Mouse (Mus musculus): ENCODE data around the gene Upf3b. TPM values are rescaled to one million over a fixed set of nuclear protein-coding genes. Genes with fewer than 3 reads are reported as not detected.
A peak's percentile ranks its signal among the peaks of the same experiment; 100 is the strongest.
"Not testable (repeated sequence)": the region's sequence is repeated elsewhere in the genome, so short reads cannot be mapped to it uniquely, and the experiment has no call there.

Gene Upf3b
- 16.2 and 21.1 TPM in 2 replicates for total RNA-seq (2021)
- long read RNA-seq, experiment 1, transcript Upf3b-201 (10 exons, 2,344 nt) = major isoform, 9 of 13 reads
- long read RNA-seq, experiment 1, partial matches to known transcripts = 0 of 13 reads
- long read RNA-seq, experiment 1, other reads (novel, unspliced or antisense) = 4 of 13 reads
- long read RNA-seq, experiment 2, transcript Upf3b-201 (10 exons, 2,344 nt) = major isoform, 5 of 9 reads
- long read RNA-seq, experiment 2, partial matches to known transcripts = 1 of 9 reads
- long read RNA-seq, experiment 2, other reads (novel, unspliced or antisense) = 3 of 9 reads

GRCm38 (mm10) chrX:37110193-37110880 lies at the start of gene Upf3b:
Gene Upf3b, minus strand, starts transcription at chrX:37110322.
- peak; percentile 95 for DNase-seq

DNA sequence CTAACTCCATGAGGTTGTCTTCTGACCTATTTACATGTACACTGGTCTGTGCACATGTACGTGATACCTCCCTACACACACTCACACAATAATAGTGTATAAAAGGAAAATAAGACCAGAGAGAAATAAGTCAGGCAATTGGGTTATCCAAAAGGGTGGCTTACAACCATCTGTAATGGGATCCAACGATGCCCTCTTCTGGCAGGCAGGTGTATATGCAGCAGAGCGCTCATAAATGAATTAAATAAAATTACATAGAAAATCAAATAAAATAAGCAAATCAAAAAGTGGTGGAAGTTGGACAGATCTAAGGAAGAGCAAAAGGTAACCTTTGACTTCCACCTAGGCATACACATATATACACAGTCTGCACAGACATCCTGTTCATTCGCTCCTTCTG lies 47.7 kb upstream of the Upf3b start:
- DNase-seq = peak; percentile 24

GRCm38 (mm10) chrX:37144954-37145353 lies 34.8 kb upstream of the Upf3b start:
- DNase-seq = peak; percentile 35

DNA sequence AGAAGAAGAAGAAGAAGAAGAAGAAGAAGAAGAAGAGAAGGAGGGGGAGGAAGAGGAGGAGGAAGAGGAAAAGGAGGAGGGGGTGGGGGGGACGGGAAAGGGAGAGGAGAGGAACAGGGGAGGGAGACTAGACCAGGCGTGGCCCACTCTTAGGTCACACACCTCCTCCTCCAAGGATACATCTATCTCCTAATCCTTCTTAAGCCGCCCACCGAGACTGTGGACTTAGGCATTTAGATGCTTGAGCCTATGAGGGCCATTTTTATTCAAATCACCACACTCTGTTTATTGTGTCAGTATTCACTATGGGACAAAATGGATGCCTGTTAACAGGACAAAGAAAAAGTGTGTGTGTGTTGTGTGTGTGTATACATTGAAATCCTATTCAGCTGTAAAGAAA lies 34.4 kb upstream of the Upf3b start:
- DNase-seq = not testable (repeated sequence)

- DNase-seq = no peak
These were observed 31.6 kb upstream of the Upf3b start for GRCm38 (mm10) chrX:37141732-37142131.

GRCm38 (mm10) chrX:37126671-37127358 lies 16.7 kb upstream of the Upf3b start, which contains the start of gene Nkap:
Gene Nkap, plus strand, starts transcription at chrX:37126795.
- peak; percentile 80 for DNase-seq

DNA sequence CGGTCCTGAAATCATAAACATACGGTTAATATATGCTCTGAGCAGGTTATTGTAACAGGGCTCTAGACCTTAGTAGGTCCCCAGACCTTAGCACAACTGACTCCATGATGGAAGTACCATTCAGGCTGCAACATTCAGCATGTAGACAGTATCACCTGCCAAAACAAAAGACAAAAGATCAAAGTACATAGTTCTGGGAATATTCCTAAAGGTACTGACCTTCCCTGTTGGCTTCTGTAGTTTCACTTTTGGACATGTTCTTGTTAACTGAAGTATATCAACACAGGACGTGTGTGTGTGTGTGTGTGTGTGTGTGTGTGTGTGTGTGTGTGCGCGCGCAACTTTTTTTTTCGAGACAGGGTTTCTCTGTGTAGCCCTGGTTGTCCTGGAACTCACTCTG lies 15.4 kb upstream of the Upf3b start:
- no peak for DNase-seq

DNA sequence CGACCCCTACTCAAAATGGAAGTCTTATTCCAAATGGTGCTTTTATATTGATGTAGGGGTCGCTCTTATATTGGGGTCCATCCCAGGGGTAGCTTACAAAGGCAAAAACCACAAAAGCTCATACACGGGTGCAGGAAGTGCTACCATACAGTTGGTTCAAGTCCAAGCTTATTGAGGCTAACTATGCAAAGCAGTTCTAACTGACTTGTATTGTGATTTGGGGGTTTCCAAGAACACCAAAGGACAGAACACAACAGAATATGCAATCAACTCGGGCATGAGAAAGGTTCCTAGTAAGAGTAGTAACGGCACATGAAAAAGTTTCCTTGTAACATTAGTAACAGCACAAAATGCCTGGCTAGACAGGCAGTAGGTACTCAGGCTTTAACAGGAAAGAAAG lies 10.1 kb upstream of the Upf3b start:
- DNase-seq = no peak

GRCm38 (mm10) chrX:37119585-37119984 lies 9.5 kb upstream of the Upf3b start:
- DNase-seq = no peak

- no peak for DNase-seq
These were observed 7.0 kb upstream of the Upf3b start for GRCm38 (mm10) chrX:37117085-37117484.

DNA sequence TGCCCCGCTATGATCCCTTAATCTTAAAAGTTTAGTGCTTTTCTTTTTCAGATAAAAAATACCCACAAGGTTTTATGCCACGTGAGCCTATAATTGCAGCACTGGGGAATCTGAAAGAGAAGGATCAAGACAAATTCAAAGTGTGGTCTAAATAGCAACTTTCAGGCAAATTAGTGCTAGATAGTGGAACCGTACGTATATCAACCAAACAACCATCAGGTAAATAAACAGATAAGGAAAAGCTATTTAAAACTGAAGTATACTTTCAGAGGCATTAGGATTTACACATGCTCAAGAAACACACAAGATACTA lies 715 bp upstream of the Upf3b start:
- no peak for DNase-seq

DNA sequence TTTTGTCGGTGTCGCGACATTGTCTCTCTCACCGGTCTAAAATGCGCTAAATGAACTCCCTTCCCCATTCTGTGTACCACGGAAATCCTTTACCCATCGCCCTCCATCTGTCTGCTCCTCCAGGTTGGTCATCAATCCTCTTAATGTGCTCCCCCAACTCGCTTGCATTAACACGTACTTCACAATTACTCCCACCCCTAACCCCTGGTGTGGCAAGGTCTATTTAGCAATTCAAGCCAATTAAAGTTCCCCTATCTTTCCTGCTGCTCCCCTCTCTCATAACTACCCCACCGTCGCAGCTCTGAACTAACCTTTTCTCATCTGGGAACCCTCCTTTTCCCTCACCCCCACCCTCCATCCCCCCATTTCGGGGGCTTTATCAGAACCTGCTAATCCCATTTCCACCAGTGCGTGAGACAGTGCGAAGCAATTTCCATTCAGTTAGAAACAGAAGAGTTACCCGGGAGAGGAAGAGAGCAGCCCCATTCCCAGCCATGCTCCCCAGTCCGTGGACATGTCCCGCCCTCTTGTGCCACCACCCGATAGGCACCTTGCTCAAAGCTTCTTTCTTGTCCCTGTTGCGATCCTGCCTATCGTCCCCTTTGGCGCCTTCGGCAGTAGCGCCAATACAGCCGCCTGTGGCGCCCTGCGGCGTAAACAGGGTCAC lies 463 bp downstream of the Upf3b start:
- DNase-seq = no peak

DNA sequence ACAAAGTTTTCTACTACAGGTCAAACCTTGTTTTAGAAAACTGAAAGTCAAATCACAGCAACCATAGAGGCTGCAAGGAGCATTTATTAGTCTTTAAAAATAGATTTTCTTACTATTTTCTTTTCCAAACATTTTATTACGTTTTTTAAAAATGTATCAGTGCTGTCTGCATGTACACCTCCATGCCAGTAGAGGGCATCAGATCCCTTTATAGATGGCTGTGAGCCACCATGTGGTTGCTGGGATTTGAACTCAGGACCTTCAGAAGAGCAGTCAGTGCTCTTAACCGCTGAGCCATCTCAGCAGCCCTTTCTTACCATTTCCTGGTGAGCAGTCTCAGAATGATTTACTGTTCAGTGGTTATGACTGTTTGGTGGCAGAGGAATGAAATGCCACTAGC lies 6.3 kb downstream of the Upf3b start:
- DNase-seq = no peak

- DNase-seq = no peak
These were observed 11.4 kb downstream of the Upf3b start for GRCm38 (mm10) chrX:37098681-37099080.

GRCm38 (mm10) chrX:37095106-37095768 lies 14.9 kb downstream of the Upf3b start:
- DNase-seq = no peak

- DNase-seq = no peak
These were observed 18.7 kb downstream of the Upf3b start for GRCm38 (mm10) chrX:37091457-37091856.

DNA sequence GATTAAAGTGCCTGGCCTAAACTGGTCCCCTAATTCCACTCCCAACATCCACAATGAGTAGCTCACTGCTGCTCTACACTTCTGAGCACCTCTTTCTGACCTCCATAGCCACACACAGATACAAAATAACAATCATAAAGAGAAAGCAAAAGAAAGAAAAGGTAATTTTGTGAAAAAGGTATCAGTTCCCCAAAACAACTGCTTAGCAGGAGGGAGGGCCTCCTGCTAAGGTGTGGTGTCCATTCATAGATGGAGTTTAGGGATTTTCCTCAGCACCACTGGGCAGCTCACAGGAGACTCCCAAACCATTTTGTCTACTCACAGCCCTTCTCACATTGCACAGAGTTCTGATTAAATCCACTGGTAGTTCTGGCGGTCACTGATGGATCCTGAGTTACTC lies 21.3 kb downstream of the Upf3b start:
- DNase-seq = no peak

- DNase-seq = no peak
These were observed 24.5 kb downstream of the Upf3b start for GRCm38 (mm10) chrX:37085665-37086064.

DNA sequence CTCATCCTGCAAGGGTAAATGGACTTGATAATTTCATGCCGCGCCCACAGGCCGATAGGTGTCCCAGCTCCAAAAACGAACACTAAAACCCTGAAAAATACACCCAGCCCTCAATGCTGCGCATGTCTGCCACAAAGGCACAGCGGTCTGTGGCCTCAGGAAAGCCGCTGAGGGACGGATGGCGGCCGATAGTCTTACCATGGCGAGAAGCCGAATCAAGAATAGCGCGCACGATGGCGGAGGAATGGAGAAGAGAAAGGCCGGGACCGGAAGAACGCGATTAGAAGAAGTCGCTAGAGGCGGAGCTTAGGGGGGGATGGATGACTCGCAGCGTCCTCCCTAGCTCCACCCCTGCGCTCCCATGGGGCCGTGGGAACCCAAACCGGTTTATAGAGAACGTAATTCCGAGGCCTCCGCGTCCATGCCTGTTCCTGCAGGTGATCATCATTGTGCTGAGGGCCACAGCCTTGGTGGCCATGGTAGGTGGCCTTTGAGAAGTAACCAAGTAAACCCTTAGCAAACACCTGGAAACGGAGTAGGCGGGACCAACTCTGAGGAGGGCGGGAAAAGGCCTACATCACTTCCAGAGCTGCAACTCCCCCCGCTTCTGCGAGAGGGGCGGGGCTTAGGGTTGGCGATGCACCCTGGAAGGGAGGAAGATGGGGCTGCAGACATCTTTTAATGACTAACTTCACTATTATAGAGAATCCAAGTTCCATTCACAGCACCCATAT lies 25.0 kb downstream of the Upf3b start, which contains the start of gene Rpl39:
Rpl39 (minus strand) TSS at position 476 of the 734 bp plus-strand sequence.
- DNase-seq = peak; percentile 91

DNA sequence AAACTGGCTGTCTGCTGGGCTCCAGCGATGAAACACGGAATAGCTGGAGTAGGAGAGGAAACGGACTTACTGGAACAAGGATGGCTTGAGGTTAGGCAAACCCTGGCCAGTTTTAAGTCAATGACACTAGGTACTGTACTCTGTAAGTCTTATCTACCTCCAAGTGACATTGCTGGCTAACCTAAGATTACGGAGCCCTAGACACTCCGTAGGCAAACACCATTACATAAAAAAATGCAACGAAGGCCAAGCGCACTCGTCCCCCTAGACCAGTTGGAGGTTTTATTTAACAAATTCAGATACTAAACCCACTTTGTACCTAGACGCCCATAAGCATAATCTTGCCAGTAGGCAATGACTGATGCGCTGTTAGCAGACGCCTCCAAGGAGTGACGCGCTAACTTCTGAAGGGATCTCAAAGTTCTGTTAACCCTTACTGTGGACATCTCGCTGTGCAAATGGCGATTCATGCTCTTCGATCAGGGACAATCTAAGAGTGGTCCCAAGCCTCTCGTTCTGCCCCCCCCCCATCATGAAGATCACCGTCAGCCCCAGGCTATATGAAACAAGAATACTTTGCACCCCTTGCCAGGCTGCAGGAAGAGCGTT lies 25.7 kb downstream of the Upf3b start:
- DNase-seq = no peak

- DNase-seq = no peak
These were observed 28.9 kb downstream of the Upf3b start for GRCm38 (mm10) chrX:37081194-37081593.

Measured in adrenal gland, postnatal 14 days (tissue).